Mouse (Mus musculus): ENCODE data around the gene Inpp4b. TPM values are rescaled to one million over a fixed set of nuclear protein-coding genes. Genes with fewer than 3 reads are reported as not detected.

Inpp4b gene
- polyA plus RNA-seq (2015; fragmentation: Nextera tagmentation; extraction: Ambion mirVana), result 20.7 and 24.0 TPM in 2 replicates

GRCm38 (mm10) chr8:81342236-81342998 lies at the start of gene Inpp4b:
Gene Inpp4b (plus strand): TSS chr8:81342556.
- ATAC-seq (peak; percentile 78), DNase-seq (ENCODE audit: low spot score) (peak; percentile 71)
- no peaks in the 10 kb centered on the region for H3K27me3 ChIP-seq (replicated peaks; ENCODE audit: insufficient read depth, low read length)
- H3K9me3 ChIP-seq (ENCODE audit: low read length), result no peaks in the 10 kb centered on the region
- H3K27ac ChIP-seq (ENCODE audit: low read length), result no peak within 1 kb of the TSS
- 3% methylated on average over 38 of the region's 46 CpGs for WGBS
- no peaks in the 10 kb centered on the region for H3K36me3 ChIP-seq (ENCODE audit: insufficient read depth, low read length)
- no peaks in the 10 kb centered on the region for H3K4me1 ChIP-seq (ENCODE audit: insufficient read depth, low read depth, low read length)
- TF ChIP-seq CTCF (IDR thresholded peaks at IDR 0.05) (no peak), EP300 (IDR thresholded peaks at IDR 0.05) (no peak)
- H3K9ac ChIP-seq (replicated peaks; ENCODE audit: low read depth), result 0 out of 2 replicates have a peak within 1 kb of the TSS, but pooled peaks have one; percentile 19
- peak within 1 kb of the TSS; percentile 47 for H3K4me3 ChIP-seq (ENCODE audit: low read depth, low read length)
- peak within 1 kb of the TSS; percentile 97 for H3K4me2 ChIP-seq (replicated peaks; ENCODE audit: low read depth, low read length)

DNA sequence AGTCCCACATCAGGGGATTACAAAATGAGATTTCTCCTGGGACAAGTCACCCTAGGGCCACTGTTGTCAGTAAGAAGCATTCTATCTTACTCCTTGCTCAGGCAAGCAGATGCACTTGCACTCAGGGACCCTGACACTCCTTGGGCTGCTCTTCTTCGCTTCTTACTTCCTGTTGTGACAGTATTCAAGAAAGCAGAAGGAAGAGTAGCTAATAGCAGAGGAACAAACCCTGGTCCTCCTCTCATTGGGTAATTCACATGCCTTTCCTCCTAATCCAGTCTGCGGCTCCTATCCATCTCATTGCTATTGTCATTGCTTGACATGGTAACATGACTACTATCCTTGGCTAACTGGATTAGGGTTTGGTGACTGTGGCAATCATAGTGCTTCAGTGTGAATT lies 7.1 kb upstream of the Inpp4b start:
- Histone ChIP-seq H3K9me3 (ENCODE audit: low read length) (no peaks in the 10 kb centered on the region), H3K27ac (ENCODE audit: low read length) (no peak overlapping the region), H3K36me3 (ENCODE audit: insufficient read depth, low read length) (no peaks in the 10 kb centered on the region), H3K4me2 (replicated peaks; ENCODE audit: low read depth, low read length) (no peak overlapping the region), H3K4me3 (ENCODE audit: low read depth, low read length) (no peak overlapping the region), H3K4me1 (ENCODE audit: insufficient read depth, low read depth, low read length) (no peaks in the 10 kb centered on the region), H3K9ac (replicated peaks; ENCODE audit: low read depth) (no peak overlapping the region), H3K27me3 (replicated peaks; ENCODE audit: insufficient read depth, low read length) (no peaks in the 10 kb centered on the region)
- DNase-seq (ENCODE audit: low spot score) (no peak), ATAC-seq (no peak)
- WGBS, result 59% methylated on average over 2 of the region's 2 CpGs
- TF ChIP-seq CTCF (IDR thresholded peaks at IDR 0.05) (no peak), EP300 (IDR thresholded peaks at IDR 0.05) (no peak)

- TF ChIP-seq CTCF (IDR thresholded peaks at IDR 0.05) (no peak), EP300 (IDR thresholded peaks at IDR 0.05) (no peak)
- H3K27me3 ChIP-seq (replicated peaks; ENCODE audit: insufficient read depth, low read length), result no peaks in the 10 kb centered on the region
- H3K4me3 ChIP-seq (ENCODE audit: low read depth, low read length), result no peak overlapping the region
- ATAC-seq (no peak), DNase-seq (ENCODE audit: low spot score) (no peak)
- no peaks in the 10 kb centered on the region for H3K4me1 ChIP-seq (ENCODE audit: insufficient read depth, low read depth, low read length)
- H3K4me2 ChIP-seq (replicated peaks; ENCODE audit: low read depth, low read length), result peak overlapping the region; percentile 97; the same call in 1 of the 2 replicates
- H3K36me3 ChIP-seq (ENCODE audit: insufficient read depth, low read length), result no peaks in the 10 kb centered on the region
- 40% methylated on average over 5 of the region's 5 CpGs for WGBS
- H3K9me3 ChIP-seq (ENCODE audit: low read length), result no peaks in the 10 kb centered on the region
- H3K9ac ChIP-seq (replicated peaks; ENCODE audit: low read depth), result no peak overlapping the region
- H3K27ac ChIP-seq (ENCODE audit: low read length), result no peak overlapping the region
Observed at GRCm38 (mm10) chr8:81341191-81341590, 1.2 kb upstream of the Inpp4b start.

DNA sequence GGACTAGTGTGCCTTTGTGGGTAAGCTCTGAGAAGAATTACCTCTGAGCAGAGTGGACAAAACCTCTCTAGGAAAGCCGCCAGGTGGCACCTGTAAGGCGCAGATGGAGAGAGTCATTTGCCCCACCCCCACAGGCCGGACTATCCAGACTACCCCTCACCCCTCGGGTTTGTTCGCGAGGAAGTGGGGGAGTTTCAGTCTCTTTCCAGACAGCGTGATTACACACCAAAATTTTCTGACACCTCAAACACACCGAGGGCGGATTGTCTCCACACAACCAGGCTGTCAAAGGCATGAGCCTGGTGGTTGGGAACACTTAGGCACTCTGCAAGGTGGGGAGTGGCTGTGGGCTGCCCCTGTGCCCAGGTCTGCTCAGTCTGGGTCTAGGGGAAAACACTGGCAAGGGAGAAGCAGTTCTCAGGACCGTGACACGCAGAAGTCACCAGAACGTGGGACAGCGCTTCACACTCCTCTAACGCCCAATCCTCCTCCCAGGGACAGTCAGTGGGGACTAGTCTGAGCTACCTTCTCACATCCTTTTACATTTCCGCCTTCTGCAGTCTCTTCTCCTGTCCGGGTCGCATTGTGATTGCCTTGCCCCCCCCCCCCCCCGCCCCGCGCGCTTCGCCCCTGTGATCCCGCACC lies 643 bp upstream of the Inpp4b start:
- DNase-seq (ENCODE audit: low spot score), result peak; percentile 75
- H3K27ac ChIP-seq (ENCODE audit: low read length), result no peak overlapping the region
- 0 out of 2 replicates have a peak overlapping the region, but pooled peaks have one; percentile 19 for H3K9ac ChIP-seq (replicated peaks; ENCODE audit: low read depth)
- H3K4me1 ChIP-seq (ENCODE audit: insufficient read depth, low read depth, low read length), result no peaks in the 10 kb centered on the region
- WGBS, result 2% methylated on average over 18 of the region's 23 CpGs
- H3K9me3 ChIP-seq (ENCODE audit: low read length), result no peaks in the 10 kb centered on the region
- H3K36me3 ChIP-seq (ENCODE audit: insufficient read depth, low read length), result no peaks in the 10 kb centered on the region
- H3K27me3 ChIP-seq (replicated peaks; ENCODE audit: insufficient read depth, low read length), result no peaks in the 10 kb centered on the region
- peak overlapping the region; percentile 97 for H3K4me2 ChIP-seq (replicated peaks; ENCODE audit: low read depth, low read length)
- ATAC-seq, result peak; percentile 61
- H3K4me3 ChIP-seq (ENCODE audit: low read depth, low read length), result peak overlapping the region; percentile 47
- TF ChIP-seq EP300 (IDR thresholded peaks at IDR 0.05) (no peak), CTCF (IDR thresholded peaks at IDR 0.05) (peak; percentile 54)

- Histone ChIP-seq H3K4me2 (replicated peaks; ENCODE audit: low read depth, low read length) (peak overlapping the region; percentile 97), H3K27ac (ENCODE audit: low read length) (no peak overlapping the region), H3K4me1 (ENCODE audit: insufficient read depth, low read depth, low read length) (no peaks in the 10 kb centered on the region), H3K36me3 (ENCODE audit: insufficient read depth, low read length) (no peaks in the 10 kb centered on the region), H3K9me3 (ENCODE audit: low read length) (no peaks in the 10 kb centered on the region), H3K4me3 (ENCODE audit: low read depth, low read length) (peak overlapping the region; percentile 47; the same call in 1 of the 2 replicates), H3K9ac (replicated peaks; ENCODE audit: low read depth) (no peak overlapping the region), H3K27me3 (replicated peaks; ENCODE audit: insufficient read depth, low read length) (no peaks in the 10 kb centered on the region)
- WGBS, result 31% methylated on average over 2 of the region's 3 CpGs
- DNase-seq (ENCODE audit: low spot score) (no peak), ATAC-seq (no peak)
- TF ChIP-seq CTCF (IDR thresholded peaks at IDR 0.05) (no peak), EP300 (IDR thresholded peaks at IDR 0.05) (no peak)
Observed at GRCm38 (mm10) chr8:81342999-81343302, 595 bp downstream of the Inpp4b start.

- WGBS, result 66% methylated on average over 2 of the region's 2 CpGs
Observed at GRCm38 (mm10) chr8:81345170-81345697, 2.9 kb downstream of the Inpp4b start.

More at GRCm38 (mm10) chr8:81345170-81345697, 2.9 kb downstream of the Inpp4b start:
- TF ChIP-seq CTCF (IDR thresholded peaks at IDR 0.05), result no peak
- no peak for TF ChIP-seq EP300 (IDR thresholded peaks at IDR 0.05)
- H3K4me1 ChIP-seq (ENCODE audit: insufficient read depth, low read depth, low read length), result no peaks in the 10 kb centered on the region
- H3K27me3 ChIP-seq (replicated peaks; ENCODE audit: insufficient read depth, low read length), result no peaks in the 10 kb centered on the region
- ATAC-seq (no peak), DNase-seq (ENCODE audit: low spot score) (no peak)
- no peak overlapping the region for H3K4me2 ChIP-seq (replicated peaks; ENCODE audit: low read depth, low read length)
- H3K9ac ChIP-seq (replicated peaks; ENCODE audit: low read depth), result no peak overlapping the region
- no peaks in the 10 kb centered on the region for H3K9me3 ChIP-seq (ENCODE audit: low read length)
- no peak overlapping the region for H3K27ac ChIP-seq (ENCODE audit: low read length)
- H3K4me3 ChIP-seq (ENCODE audit: low read depth, low read length), result no peak overlapping the region
- no peaks in the 10 kb centered on the region for H3K36me3 ChIP-seq (ENCODE audit: insufficient read depth, low read length)

Measured in lung, postnatal 0 days (tissue).